Mouse (Mus musculus): ENCODE results near the gene Il1rl1.

Gene Il1rl1

GRCm38 (mm10) chr1:40437340-40437739 is 8.0 kb downstream of the Il1rl1 start:
- no peak for DNase-seq (ENCODE audit: low spot score in 2 of 2)

- no peak for DNase-seq (ENCODE audit: low spot score in 2 of 2)
Observed at GRCm38 (mm10) chr1:40439504-40439903, 10.1 kb downstream of the Il1rl1 start.

GRCm38 (mm10) chr1:40444800-40445199 is 15.4 kb downstream of the Il1rl1 start:
- peak; percentile 2 to 8 for DNase-seq (ENCODE audit: low spot score in 2 of 2)

GRCm38 (mm10) chr1:40465477-40466430 is 36.4 kb downstream of the Il1rl1 start, which contains the start of gene Il18r1:
Gene Il18r1 (plus strand): TSS chr1:40465552.
- DNase-seq (ENCODE audit: low spot score in 2 of 2), result no peak

- DNase-seq (ENCODE audit: low spot score in 2 of 2), result no peak
Observed at GRCm38 (mm10) chr1:40467306-40467705, 37.9 kb downstream of the Il1rl1 start.

- no peak for DNase-seq (ENCODE audit: low spot score in 2 of 2)
Observed at GRCm38 (mm10) chr1:40468805-40469204, 39.4 kb downstream of the Il1rl1 start.

- no peak for DNase-seq (ENCODE audit: low spot score in 2 of 2)
Observed at GRCm38 (mm10) chr1:40469900-40470299, 40.5 kb downstream of the Il1rl1 start.

GRCm38 (mm10) chr1:40472401-40472800 is 43.0 kb downstream of the Il1rl1 start:
- DNase-seq (ENCODE audit: low spot score in 2 of 2), result no peak

- no peak for DNase-seq (ENCODE audit: low spot score in 2 of 2)
Observed at GRCm38 (mm10) chr1:40473640-40474039, 44.3 kb downstream of the Il1rl1 start.

GRCm38 (mm10) chr1:40474336-40474735 is 45.0 kb downstream of the Il1rl1 start:
- DNase-seq (ENCODE audit: low spot score in 2 of 2), result no peak

GRCm38 (mm10) chr1:40475697-40476096 is 46.3 kb downstream of the Il1rl1 start:
- no peak for DNase-seq (ENCODE audit: low spot score in 2 of 2)

- no peak for DNase-seq (ENCODE audit: low spot score in 2 of 2)
Observed at GRCm38 (mm10) chr1:40476756-40477155, 47.4 kb downstream of the Il1rl1 start.

GRCm38 (mm10) chr1:40479505-40479923 is 50.1 kb downstream of the Il1rl1 start:
- no peak for DNase-seq (ENCODE audit: low spot score in 2 of 2)

- DNase-seq (ENCODE audit: low spot score in 2 of 2), result no peak
Observed at GRCm38 (mm10) chr1:40494594-40494993, 65.2 kb downstream of the Il1rl1 start.

GRCm38 (mm10) chr1:40499708-40500107 is 70.3 kb downstream of the Il1rl1 start:
- DNase-seq (ENCODE audit: low spot score in 2 of 2), result no peak

GRCm38 (mm10) chr1:40501126-40501525 is 71.8 kb downstream of the Il1rl1 start:
- DNase-seq (ENCODE audit: low spot score in 2 of 2), result no peak

- DNase-seq (ENCODE audit: low spot score in 2 of 2), result no peak
Observed at GRCm38 (mm10) chr1:40501546-40502398, 72.4 kb downstream of the Il1rl1 start.

- DNase-seq (ENCODE audit: low spot score in 2 of 2), result no peak
Observed at GRCm38 (mm10) chr1:40504548-40504947, 75.2 kb downstream of the Il1rl1 start.
